Mouse (Mus musculus): Measurements from ENCODE around the gene Pde11a. TPM values are rescaled to one million over a fixed set of nuclear protein-coding genes. Genes with fewer than 3 reads are reported as not detected.

Gene Pde11a
- polyA plus RNA-seq, 1 experiment from 2014 or later: 1.1 TPM

GRCm38 (mm10) chr2:76367188-76367922 lies 28.8 kb upstream of the Pde11a start:
- peaks cover 7% of the 10 kb centered on the region; the same call in 1 of the 2 replicates for H3K4me1 ChIP-seq (ENCODE audit: control insufficient read depth, insufficient read depth, low read length)
- peaks cover 6% of the 10 kb centered on the region; the same call in 1 of the 2 replicates for H3K36me3 ChIP-seq (ENCODE audit: control insufficient read depth, insufficient read depth, low read length)
- no peak overlapping the region for H3K27ac ChIP-seq (ENCODE audit: low read depth, low read length)
- no peaks in the 10 kb centered on the region for H3K27me3 ChIP-seq (ENCODE audit: control insufficient read depth, insufficient read depth, low read length)
- H3K9me3 ChIP-seq (ENCODE audit: control insufficient read depth, low read length): no peaks in the 10 kb centered on the region
- H3K9ac ChIP-seq (ENCODE audit: low read depth, low read length): no peak overlapping the region
- ATAC-seq (ENCODE audit: low FRiP score, low TSS enrichment): no peak
- H3K4me2 ChIP-seq (replicated peaks; ENCODE audit: low read depth, low read length): no peak overlapping the region
- no peak overlapping the region for H3K4me3 ChIP-seq (ENCODE audit: low read length)
- 19% methylated on average over 9 of the region's 9 CpGs for WGBS

DNA sequence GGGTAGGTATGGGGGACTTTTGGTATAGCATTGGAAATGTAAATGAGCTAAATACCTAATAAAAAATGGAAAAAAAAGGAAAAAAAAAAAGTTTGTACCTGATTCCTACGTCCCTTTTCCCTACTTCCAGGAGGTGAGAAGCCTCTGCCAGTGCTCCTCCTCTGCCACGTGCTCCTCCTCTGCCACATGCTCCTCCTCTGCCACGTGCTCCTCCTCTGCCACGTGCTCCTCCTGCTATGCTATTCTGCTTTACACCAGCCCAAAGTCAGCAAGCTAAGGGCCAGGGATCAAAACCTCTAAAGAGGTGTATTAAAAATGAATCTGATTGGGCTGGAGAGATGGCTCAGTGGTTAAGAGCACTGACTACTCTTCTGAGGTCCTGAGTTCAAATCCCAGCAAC lies 27.2 kb upstream of the Pde11a start:
- Histone ChIP-seq H3K36me3 (ENCODE audit: control insufficient read depth, insufficient read depth, low read length) (no peaks in the 10 kb centered on the region), H3K9me3 (ENCODE audit: control insufficient read depth, low read length) (no peaks in the 10 kb centered on the region), H3K4me1 (ENCODE audit: control insufficient read depth, insufficient read depth, low read length) (peaks cover 3% of the 10 kb centered on the region; the same call in 1 of the 2 replicates), H3K4me3 (ENCODE audit: low read length) (no peak overlapping the region), H3K27me3 (ENCODE audit: control insufficient read depth, insufficient read depth, low read length) (no peaks in the 10 kb centered on the region), H3K9ac (ENCODE audit: low read depth, low read length) (no peak overlapping the region), H3K27ac (ENCODE audit: low read depth, low read length) (no peak overlapping the region), H3K4me2 (replicated peaks; ENCODE audit: low read depth, low read length) (no peak overlapping the region)
- ATAC-seq (ENCODE audit: low FRiP score, low TSS enrichment): no peak
- 80% methylated on average over 4 of the region's 4 CpGs for WGBS

DNA sequence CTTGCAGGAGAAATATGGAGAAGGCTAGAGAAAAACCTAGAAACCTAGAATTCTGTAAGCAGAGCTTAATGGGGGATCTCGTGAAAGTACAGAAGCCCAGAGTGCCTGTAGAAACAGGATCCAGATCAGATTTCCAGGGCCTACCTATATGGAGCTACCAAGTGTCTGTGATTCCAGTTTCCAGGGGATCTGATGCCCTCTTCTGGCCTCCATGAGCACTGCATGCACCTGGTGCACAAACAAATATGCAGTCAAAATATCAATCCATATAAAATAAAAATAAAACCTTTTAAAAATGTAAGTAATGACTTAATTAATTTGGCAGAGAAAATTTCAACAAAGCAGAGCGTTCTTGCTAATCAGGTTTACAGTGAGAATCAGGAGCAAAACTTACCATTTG lies 23.5 kb upstream of the Pde11a start:
- no peak overlapping the region for H3K4me2 ChIP-seq (replicated peaks; ENCODE audit: low read depth, low read length)
- no peak overlapping the region for H3K27ac ChIP-seq (ENCODE audit: low read depth, low read length)
- H3K9me3 ChIP-seq (ENCODE audit: control insufficient read depth, low read length): no peaks in the 10 kb centered on the region
- no peaks in the 10 kb centered on the region for H3K4me1 ChIP-seq (ENCODE audit: control insufficient read depth, insufficient read depth, low read length)
- H3K4me3 ChIP-seq (ENCODE audit: low read length): no peak overlapping the region
- ATAC-seq (ENCODE audit: low FRiP score, low TSS enrichment): no peak
- H3K9ac ChIP-seq (ENCODE audit: low read depth, low read length): no peak overlapping the region
- no peaks in the 10 kb centered on the region for H3K27me3 ChIP-seq (ENCODE audit: control insufficient read depth, insufficient read depth, low read length)
- H3K36me3 ChIP-seq (ENCODE audit: control insufficient read depth, insufficient read depth, low read length): no peaks in the 10 kb centered on the region
- WGBS: 40% methylated on average over 2 of the region's 2 CpGs

DNA sequence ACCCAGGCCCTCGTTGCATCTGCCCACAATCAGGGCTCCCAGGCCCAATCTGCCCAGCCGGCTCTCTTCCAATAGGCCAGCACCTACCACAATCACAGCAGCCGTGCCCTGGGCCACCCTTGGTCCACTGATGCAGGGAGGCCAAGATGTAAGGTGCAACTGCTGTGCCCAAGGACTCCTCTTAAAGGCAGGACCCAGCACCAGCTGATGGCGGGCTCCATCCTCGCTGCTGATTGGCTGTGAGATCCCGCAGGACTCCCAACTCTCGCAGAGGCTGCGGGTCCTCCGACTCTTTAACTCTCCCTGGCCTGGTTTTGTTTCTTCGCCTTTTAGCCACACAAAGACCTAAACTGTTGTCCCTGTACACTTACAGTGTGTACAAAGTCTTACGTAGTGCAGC lies 21.7 kb upstream of the Pde11a start, which contains the start of gene Cyct:
TSS of gene Cyct (minus strand) at position 225 of the 400 bp plus-strand sequence.
- WGBS: 92% methylated on average over 11 of the region's 11 CpGs
- Histone ChIP-seq H3K9me3 (ENCODE audit: control insufficient read depth, low read length) (no peaks in the 10 kb centered on the region), H3K4me1 (ENCODE audit: control insufficient read depth, insufficient read depth, low read length) (no peaks in the 10 kb centered on the region), H3K27me3 (ENCODE audit: control insufficient read depth, insufficient read depth, low read length) (no peaks in the 10 kb centered on the region), H3K4me2 (replicated peaks; ENCODE audit: low read depth, low read length) (no peak within 1 kb of the TSS), H3K9ac (ENCODE audit: low read depth, low read length) (no peak within 1 kb of the TSS), H3K4me3 (ENCODE audit: low read length) (no peak within 1 kb of the TSS), H3K27ac (ENCODE audit: low read depth, low read length) (no peak within 1 kb of the TSS), H3K36me3 (ENCODE audit: control insufficient read depth, insufficient read depth, low read length) (no peaks in the 10 kb centered on the region)
- no peak for ATAC-seq (ENCODE audit: low FRiP score, low TSS enrichment)

GRCm38 (mm10) chr2:76347839-76348238 lies 9.3 kb upstream of the Pde11a start:
- no peak overlapping the region for H3K4me2 ChIP-seq (replicated peaks; ENCODE audit: low read depth, low read length)
- no peak overlapping the region for H3K9ac ChIP-seq (ENCODE audit: low read depth, low read length)
- H3K36me3 ChIP-seq (ENCODE audit: control insufficient read depth, insufficient read depth, low read length): no peaks in the 10 kb centered on the region
- no peak for ATAC-seq (ENCODE audit: low FRiP score, low TSS enrichment)
- H3K9me3 ChIP-seq (ENCODE audit: control insufficient read depth, low read length): no peaks in the 10 kb centered on the region
- H3K27me3 ChIP-seq (ENCODE audit: control insufficient read depth, insufficient read depth, low read length): no peaks in the 10 kb centered on the region
- 81% methylated on average over 6 of the region's 6 CpGs for WGBS
- H3K4me3 ChIP-seq (ENCODE audit: low read length): no peak overlapping the region
- no peaks in the 10 kb centered on the region for H3K4me1 ChIP-seq (ENCODE audit: control insufficient read depth, insufficient read depth, low read length)
- no peak overlapping the region for H3K27ac ChIP-seq (ENCODE audit: low read depth, low read length)

DNA sequence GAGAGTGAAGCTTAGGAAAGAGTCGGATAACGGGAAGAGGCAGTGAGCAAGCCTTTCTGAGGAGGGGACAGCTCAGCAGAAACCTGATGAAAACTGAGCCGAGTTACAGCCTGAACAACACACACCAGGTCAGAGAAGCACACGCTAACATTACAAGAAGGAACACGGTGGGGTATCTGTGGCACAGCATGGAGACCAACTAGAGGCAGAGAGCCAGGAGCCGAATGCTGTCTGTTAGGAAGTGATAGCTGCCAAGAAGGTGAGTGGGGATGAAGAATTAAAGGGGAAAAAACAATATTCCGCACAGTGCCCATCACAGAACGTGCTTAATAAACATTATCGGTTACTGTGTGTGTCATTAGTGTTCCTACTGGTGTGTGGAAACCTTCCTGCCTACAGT lies 3.6 kb upstream of the Pde11a start:
- H3K4me1 ChIP-seq (ENCODE audit: control insufficient read depth, insufficient read depth, low read length): peaks cover 4% of the 10 kb centered on the region; the same call in 1 of the 2 replicates
- no peak for ATAC-seq (ENCODE audit: low FRiP score, low TSS enrichment)
- 83% methylated on average over 9 of the region's 9 CpGs for WGBS
- H3K9me3 ChIP-seq (ENCODE audit: control insufficient read depth, low read length): no peaks in the 10 kb centered on the region
- H3K4me2 ChIP-seq (replicated peaks; ENCODE audit: low read depth, low read length): no peak overlapping the region
- H3K27me3 ChIP-seq (ENCODE audit: control insufficient read depth, insufficient read depth, low read length): peaks cover 4% of the 10 kb centered on the region; the same call in 1 of the 2 replicates
- no peak overlapping the region for H3K4me3 ChIP-seq (ENCODE audit: low read length)
- H3K27ac ChIP-seq (ENCODE audit: low read depth, low read length): no peak overlapping the region
- H3K9ac ChIP-seq (ENCODE audit: low read depth, low read length): no peak overlapping the region
- no peaks in the 10 kb centered on the region for H3K36me3 ChIP-seq (ENCODE audit: control insufficient read depth, insufficient read depth, low read length)

GRCm38 (mm10) chr2:76334596-76334995 lies 4.0 kb downstream of the Pde11a start:
- H3K4me1 ChIP-seq (ENCODE audit: control insufficient read depth, insufficient read depth, low read length): peaks cover 4% of the 10 kb centered on the region; the same call in 1 of the 2 replicates
- H3K4me3 ChIP-seq (ENCODE audit: low read length): no peak overlapping the region
- no peak overlapping the region for H3K4me2 ChIP-seq (replicated peaks; ENCODE audit: low read depth, low read length)
- no peak overlapping the region for H3K9ac ChIP-seq (ENCODE audit: low read depth, low read length)
- no peaks in the 10 kb centered on the region for H3K36me3 ChIP-seq (ENCODE audit: control insufficient read depth, insufficient read depth, low read length)
- WGBS: 85% methylated on average over 5 of the region's 5 CpGs
- no peak overlapping the region for H3K27ac ChIP-seq (ENCODE audit: low read depth, low read length)
- H3K27me3 ChIP-seq (ENCODE audit: control insufficient read depth, insufficient read depth, low read length): peaks cover 4% of the 10 kb centered on the region; the same call in 1 of the 2 replicates
- no peaks in the 10 kb centered on the region for H3K9me3 ChIP-seq (ENCODE audit: control insufficient read depth, low read length)
- ATAC-seq (ENCODE audit: low FRiP score, low TSS enrichment): no peak

DNA sequence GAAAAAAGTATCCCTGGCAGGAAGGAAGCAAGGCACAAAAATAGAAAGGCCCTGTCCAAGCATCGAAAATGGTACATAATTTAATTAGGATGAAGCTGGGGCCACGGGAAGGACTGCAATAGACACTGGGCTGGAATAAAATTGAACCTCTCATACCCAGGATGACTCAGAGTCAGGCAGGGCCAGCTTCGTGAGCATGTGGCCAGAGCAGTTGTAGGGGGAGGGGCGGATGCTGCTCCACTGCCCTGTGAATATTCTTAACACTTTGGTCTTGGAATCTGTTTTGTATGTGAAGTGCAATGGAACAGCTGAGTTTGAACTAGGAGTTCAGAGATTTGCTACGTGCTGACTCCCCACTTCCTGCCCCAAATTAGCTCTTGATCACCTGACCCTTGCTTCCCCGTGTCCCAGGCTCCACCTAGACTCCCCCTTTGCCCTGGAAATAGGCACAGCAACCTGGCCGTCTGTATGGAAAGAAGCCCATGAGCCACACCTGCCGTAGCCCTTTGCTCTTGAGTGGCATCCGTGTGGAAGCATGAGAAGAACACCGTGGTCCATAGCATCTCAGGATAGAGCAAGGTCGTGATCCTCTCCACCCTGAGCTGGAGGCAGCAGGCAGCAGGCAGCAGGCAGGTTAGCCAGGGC lies 6.3 kb downstream of the Pde11a start:
- Histone ChIP-seq H3K4me3 (ENCODE audit: low read length) (no peak overlapping the region), H3K27me3 (ENCODE audit: control insufficient read depth, insufficient read depth, low read length) (no peaks in the 10 kb centered on the region), H3K4me2 (replicated peaks; ENCODE audit: low read depth, low read length) (no peak overlapping the region), H3K36me3 (ENCODE audit: control insufficient read depth, insufficient read depth, low read length) (no peaks in the 10 kb centered on the region), H3K27ac (ENCODE audit: low read depth, low read length) (no peak overlapping the region), H3K9ac (ENCODE audit: low read depth, low read length) (no peak overlapping the region), H3K9me3 (ENCODE audit: control insufficient read depth, low read length) (no peaks in the 10 kb centered on the region), H3K4me1 (ENCODE audit: control insufficient read depth, insufficient read depth, low read length) (no peaks in the 10 kb centered on the region)
- ATAC-seq (ENCODE audit: low FRiP score, low TSS enrichment): no peak
- 73% methylated on average over 11 of the region's 11 CpGs for WGBS

- Histone ChIP-seq H3K9me3 (ENCODE audit: control insufficient read depth, low read length) (no peaks in the 10 kb centered on the region), H3K27ac (ENCODE audit: low read depth, low read length) (no peak overlapping the region), H3K4me1 (ENCODE audit: control insufficient read depth, insufficient read depth, low read length) (no peaks in the 10 kb centered on the region), H3K4me3 (ENCODE audit: low read length) (no peak overlapping the region), H3K36me3 (ENCODE audit: control insufficient read depth, insufficient read depth, low read length) (no peaks in the 10 kb centered on the region), H3K27me3 (ENCODE audit: control insufficient read depth, insufficient read depth, low read length) (no peaks in the 10 kb centered on the region), H3K9ac (ENCODE audit: low read depth, low read length) (no peak overlapping the region), H3K4me2 (replicated peaks; ENCODE audit: low read depth, low read length) (no peak overlapping the region)
- 94% methylated on average over 5 of the region's 5 CpGs for WGBS
- no peak for ATAC-seq (ENCODE audit: low FRiP score, low TSS enrichment)
These were observed 8.5 kb downstream of the Pde11a start for GRCm38 (mm10) chr2:76330081-76330480.
